Mouse (Mus musculus): ENCODE data around the gene Gm21972. TPM values are rescaled to one million over a fixed set of nuclear protein-coding genes. Genes with fewer than 3 reads are reported as not detected.

Gm21972 gene
- polyA plus RNA-seq, 1 experiment: 1.5 TPM

GRCm38 (mm10) chr1:86156075-86156474, 22.6 kb downstream of the Gm21972 start:
- peaks cover 6% of the 10 kb centered on the region for H3K4me1 ChIP-seq (ENCODE audit: control insufficient read depth, insufficient read depth, low read length)
- no peak overlapping the region for H3K4me3 ChIP-seq (ENCODE audit: insufficient read depth, low read length)
- no peak for TF ChIP-seq CTCF (IDR thresholded peaks at IDR 0.05; ENCODE audit: extremely low read depth, insufficient read depth, low read length)
- no peak for TF ChIP-seq POLR2A (IDR thresholded peaks at IDR 0.05; ENCODE audit: extremely low read depth, insufficient read depth, low read length)
- H3K27ac ChIP-seq (ENCODE audit: insufficient read depth, low read length): no peak overlapping the region

- no peak overlapping the region for H3K27ac ChIP-seq (ENCODE audit: insufficient read depth, low read length)
- no peak overlapping the region for H3K4me3 ChIP-seq (ENCODE audit: insufficient read depth, low read length)
- TF ChIP-seq CTCF (IDR thresholded peaks at IDR 0.05; ENCODE audit: extremely low read depth, insufficient read depth, low read length) (no peak), POLR2A (IDR thresholded peaks at IDR 0.05; ENCODE audit: extremely low read depth, insufficient read depth, low read length) (no peak)
- peaks cover 6% of the 10 kb centered on the region for H3K4me1 ChIP-seq (ENCODE audit: control insufficient read depth, insufficient read depth, low read length)
Measured at GRCm38 (mm10) chr1:86156595-86156994, 23.2 kb downstream of the Gm21972 start.

GRCm38 (mm10) chr1:86160059-86160458, 26.6 kb downstream of the Gm21972 start:
- Histone ChIP-seq H3K27ac (ENCODE audit: insufficient read depth, low read length) (no peak overlapping the region), H3K4me1 (ENCODE audit: control insufficient read depth, insufficient read depth, low read length) (peaks cover 6% of the 10 kb centered on the region), H3K4me3 (ENCODE audit: insufficient read depth, low read length) (no peak overlapping the region)
- TF ChIP-seq CTCF (IDR thresholded peaks at IDR 0.05; ENCODE audit: extremely low read depth, insufficient read depth, low read length) (no peak), POLR2A (IDR thresholded peaks at IDR 0.05; ENCODE audit: extremely low read depth, insufficient read depth, low read length) (no peak)

- Histone ChIP-seq H3K4me3 (ENCODE audit: insufficient read depth, low read length) (no peak overlapping the region), H3K27ac (ENCODE audit: insufficient read depth, low read length) (no peak overlapping the region), H3K4me1 (ENCODE audit: control insufficient read depth, insufficient read depth, low read length) (peaks cover 3% of the 10 kb centered on the region)
- TF ChIP-seq POLR2A (IDR thresholded peaks at IDR 0.05; ENCODE audit: extremely low read depth, insufficient read depth, low read length) (no peak), CTCF (IDR thresholded peaks at IDR 0.05; ENCODE audit: extremely low read depth, insufficient read depth, low read length) (no peak)
Measured at GRCm38 (mm10) chr1:86160479-86160878, 27.0 kb downstream of the Gm21972 start.

GRCm38 (mm10) chr1:86161061-86161460, 27.6 kb downstream of the Gm21972 start:
- TF ChIP-seq CTCF (IDR thresholded peaks at IDR 0.05; ENCODE audit: extremely low read depth, insufficient read depth, low read length): no peak
- no peak for TF ChIP-seq POLR2A (IDR thresholded peaks at IDR 0.05; ENCODE audit: extremely low read depth, insufficient read depth, low read length)
- H3K4me1 ChIP-seq (ENCODE audit: control insufficient read depth, insufficient read depth, low read length): no peaks in the 10 kb centered on the region; the same call in 1 of the 2 replicates
- H3K4me3 ChIP-seq (ENCODE audit: insufficient read depth, low read length): no peak overlapping the region
- no peak overlapping the region for H3K27ac ChIP-seq (ENCODE audit: insufficient read depth, low read length)

GRCm38 (mm10) chr1:86174602-86175001, 41.2 kb downstream of the Gm21972 start:
- Histone ChIP-seq H3K4me3 (ENCODE audit: insufficient read depth, low read length) (no peak overlapping the region), H3K4me1 (ENCODE audit: control insufficient read depth, insufficient read depth, low read length) (no peaks in the 10 kb centered on the region), H3K27ac (ENCODE audit: insufficient read depth, low read length) (no peak overlapping the region)
- no peak for TF ChIP-seq POLR2A (IDR thresholded peaks at IDR 0.05; ENCODE audit: extremely low read depth, insufficient read depth, low read length)
- TF ChIP-seq CTCF (IDR thresholded peaks at IDR 0.05; ENCODE audit: extremely low read depth, insufficient read depth, low read length): 0 out of 2 replicates have a peak, but pooled peaks have one; percentile 8

- H3K27ac ChIP-seq (ENCODE audit: insufficient read depth, low read length): no peak overlapping the region
- no peaks in the 10 kb centered on the region for H3K4me1 ChIP-seq (ENCODE audit: control insufficient read depth, insufficient read depth, low read length)
- H3K4me3 ChIP-seq (ENCODE audit: insufficient read depth, low read length): no peak overlapping the region
- TF ChIP-seq POLR2A (IDR thresholded peaks at IDR 0.05; ENCODE audit: extremely low read depth, insufficient read depth, low read length): no peak
- no peak for TF ChIP-seq CTCF (IDR thresholded peaks at IDR 0.05; ENCODE audit: extremely low read depth, insufficient read depth, low read length)
Measured at GRCm38 (mm10) chr1:86176066-86176465, 42.6 kb downstream of the Gm21972 start.

- TF ChIP-seq CTCF (IDR thresholded peaks at IDR 0.05; ENCODE audit: extremely low read depth, insufficient read depth, low read length) (peak; percentile 100), POLR2A (IDR thresholded peaks at IDR 0.05; ENCODE audit: extremely low read depth, insufficient read depth, low read length) (no peak)
- no peak overlapping the region for H3K27ac ChIP-seq (ENCODE audit: insufficient read depth, low read length)
Measured at GRCm38 (mm10) chr1:86178462-86179253, 45.2 kb downstream of the Gm21972 start.

GRCm38 (mm10) chr1:86182004-86182709, 48.7 kb downstream of the Gm21972 start:
- no peak for TF ChIP-seq CTCF (IDR thresholded peaks at IDR 0.05; ENCODE audit: extremely low read depth, insufficient read depth, low read length)
- TF ChIP-seq POLR2A (IDR thresholded peaks at IDR 0.05; ENCODE audit: extremely low read depth, insufficient read depth, low read length): no peak
- Histone ChIP-seq H3K4me1 (ENCODE audit: control insufficient read depth, insufficient read depth, low read length) (no peaks in the 10 kb centered on the region), H3K4me3 (ENCODE audit: insufficient read depth, low read length) (no peak overlapping the region), H3K27ac (ENCODE audit: insufficient read depth, low read length) (no peak overlapping the region)

More at GRCm38 (mm10) chr1:86178462-86179253, 45.2 kb downstream of the Gm21972 start:
- Histone ChIP-seq H3K4me1 (ENCODE audit: control insufficient read depth, insufficient read depth, low read length) (no peaks in the 10 kb centered on the region), H3K4me3 (ENCODE audit: insufficient read depth, low read length) (no peak overlapping the region)

Data from cortical plate, adult 2 months (tissue).